Mouse (Mus musculus) kidney, adult 2 months (tissue): ENCODE measurements around the gene Gsc2.

ENCODE experiments used
- CTCF ChIP-seq: fragments of 200-500 bp; conservative IDR thresholded peaks from 2 replicates; pipeline ENCODE4 v1.5.1; 2011; ENCODE audit warnings: low read depth, mild to moderate bottlenecking, control low read depth, low read length, moderate library complexity, mixed read lengths; ENCODE audit not compliant: insufficient read depth, insufficient read length
- POLR2A ChIP-seq: fragments of 200-500 bp; IDR thresholded peaks from one replicate; pipeline ENCODE4 v1.6.1; 2011; ENCODE audit warnings: low read depth, low read length, control low read depth

GRCm38 (mm10) chr16:17889689-17890341, 25.0 kb downstream of the Gsc2 start:
- TF ChIP-seq CTCF (no peak), POLR2A (no peak)
